Mouse (Mus musculus): ENCODE results near the gene Srp9. TPM values are rescaled to one million over a fixed set of nuclear protein-coding genes. Genes with fewer than 3 reads are reported as not detected.
A peak's percentile ranks its signal among the peaks of the same experiment; 100 is the strongest.

Srp9 gene
- polyA plus RNA-seq, 1 experiment from 2014 or later = 183 TPM

GRCm38 (mm10) chr1:182115651-182116408 is 8.7 kb upstream of the Srp9 start:
- H3K4me2 ChIP-seq = no peak overlapping the region
- no peaks in the 10 kb centered on the region for H3K36me3 ChIP-seq
- no peaks in the 10 kb centered on the region for H3K9me3 ChIP-seq
- peaks cover 25% of the 10 kb centered on the region for H3K4me1 ChIP-seq (replicated peaks)
- peak; percentile 72 for ATAC-seq (ENCODE audit: insufficient number of reproducible peaks, insufficient read depth, low FRiP score, low TSS enrichment, low read depth)
- no peak overlapping the region for H3K9ac ChIP-seq (replicated peaks)
- 38% methylated on average over 7 of the region's 7 CpGs for WGBS
- H3K27me3 ChIP-seq = 0 out of 2 replicates have a peak, but pooled peaks cover 6% of the 10 kb centered on the region
- H3K27ac ChIP-seq = no peak overlapping the region
- H3K4me3 ChIP-seq (replicated peaks) = no peak overlapping the region

- Histone ChIP-seq H3K9me3 (no peaks in the 10 kb centered on the region), H3K4me3 (replicated peaks) (no peak overlapping the region), H3K4me2 (no peak overlapping the region), H3K4me1 (replicated peaks) (peaks cover 17% of the 10 kb centered on the region), H3K27me3 (no peaks in the 10 kb centered on the region), H3K36me3 (0 out of 2 replicates have a peak, but pooled peaks cover 9% of the 10 kb centered on the region), H3K27ac (no peak overlapping the region), H3K9ac (replicated peaks) (no peak overlapping the region)
- 84% methylated on average over 4 of the region's 4 CpGs for WGBS
- ATAC-seq (ENCODE audit: insufficient number of reproducible peaks, insufficient read depth, low FRiP score, low TSS enrichment, low read depth) = no peak
These were observed 2.1 kb upstream of the Srp9 start for GRCm38 (mm10) chr1:182122413-182122812.

- no peaks in the 10 kb centered on the region for H3K9me3 ChIP-seq
- 0% methylated on average over 33 of the region's 33 CpGs for WGBS
- peak overlapping the region; percentile 68 for H3K4me2 ChIP-seq
- peak; percentile 91 for ATAC-seq (ENCODE audit: insufficient number of reproducible peaks, insufficient read depth, low FRiP score, low TSS enrichment, low read depth)
- H3K4me3 ChIP-seq (replicated peaks) = peak overlapping the region; percentile 89
- no peaks in the 10 kb centered on the region for H3K27me3 ChIP-seq
- H3K9ac ChIP-seq (replicated peaks) = peak overlapping the region; percentile 80
- H3K4me1 ChIP-seq (replicated peaks) = peaks cover 17% of the 10 kb centered on the region
- peak overlapping the region; percentile 85 for H3K27ac ChIP-seq
- peaks cover 31% of the 10 kb centered on the region for H3K36me3 ChIP-seq
These were observed 409 bp downstream of the Srp9 start for GRCm38 (mm10) chr1:182124924-182125368.

GRCm38 (mm10) chr1:182130830-182131229 is 6.3 kb downstream of the Srp9 start:
- Histone ChIP-seq H3K27me3 (no peaks in the 10 kb centered on the region), H3K4me3 (replicated peaks) (no peak overlapping the region), H3K27ac (no peak overlapping the region), H3K4me2 (no peak overlapping the region), H3K4me1 (replicated peaks) (peaks cover 8% of the 10 kb centered on the region), H3K9me3 (no peaks in the 10 kb centered on the region), H3K36me3 (peaks cover 52% of the 10 kb centered on the region), H3K9ac (replicated peaks) (no peak overlapping the region)
- no peak for ATAC-seq (ENCODE audit: insufficient number of reproducible peaks, insufficient read depth, low FRiP score, low TSS enrichment, low read depth)
- WGBS = 54% methylated on average over 2 of the region's 2 CpGs

- no peak for ATAC-seq (ENCODE audit: insufficient number of reproducible peaks, insufficient read depth, low FRiP score, low TSS enrichment, low read depth)
- 47% methylated on average over 28 of the region's 28 CpGs for WGBS
- Histone ChIP-seq H3K9ac (replicated peaks) (no peak overlapping the region), H3K4me2 (peak overlapping the region; percentile 30; the same call in 1 of the 2 replicates), H3K4me1 (replicated peaks) (peaks cover 10% of the 10 kb centered on the region), H3K27me3 (no peaks in the 10 kb centered on the region; the same call in 1 of the 2 replicates), H3K4me3 (replicated peaks) (0 out of 2 replicates have a peak overlapping the region, but pooled peaks have one; percentile 2), H3K36me3 (peaks cover 5% of the 10 kb centered on the region), H3K27ac (no peak overlapping the region), H3K9me3 (no peaks in the 10 kb centered on the region)
These were observed 12.9 kb downstream of the Srp9 start for GRCm38 (mm10) chr1:182137204-182138125.

GRCm38 (mm10) chr1:182138172-182138571 is 13.6 kb downstream of the Srp9 start:
- Histone ChIP-seq H3K9ac (replicated peaks) (no peak overlapping the region), H3K4me2 (no peak overlapping the region), H3K4me3 (replicated peaks) (no peak overlapping the region), H3K9me3 (no peaks in the 10 kb centered on the region), H3K36me3 (no peaks in the 10 kb centered on the region), H3K27me3 (no peaks in the 10 kb centered on the region; the same call in 1 of the 2 replicates), H3K4me1 (replicated peaks) (peaks cover 10% of the 10 kb centered on the region), H3K27ac (no peak overlapping the region)
- 59% methylated on average over 8 of the region's 8 CpGs for WGBS
- ATAC-seq (ENCODE audit: insufficient number of reproducible peaks, insufficient read depth, low FRiP score, low TSS enrichment, low read depth) = no peak

GRCm38 (mm10) chr1:182139937-182140336 is 15.4 kb downstream of the Srp9 start:
- ATAC-seq (ENCODE audit: insufficient number of reproducible peaks, insufficient read depth, low FRiP score, low TSS enrichment, low read depth) = no peak
- H3K9ac ChIP-seq (replicated peaks) = no peak overlapping the region; the same call in 1 of the 2 replicates
- H3K9me3 ChIP-seq = no peaks in the 10 kb centered on the region
- no peaks in the 10 kb centered on the region; the same call in 1 of the 2 replicates for H3K27me3 ChIP-seq
- H3K27ac ChIP-seq = no peak overlapping the region
- no peaks in the 10 kb centered on the region for H3K36me3 ChIP-seq
- 26% methylated on average over 9 of the region's 9 CpGs for WGBS
- no peak overlapping the region for H3K4me3 ChIP-seq (replicated peaks)
- peaks cover 10% of the 10 kb centered on the region for H3K4me1 ChIP-seq (replicated peaks)
- peak overlapping the region; percentile 37 for H3K4me2 ChIP-seq

- Histone ChIP-seq H3K27me3 (no peaks in the 10 kb centered on the region; the same call in 1 of the 2 replicates), H3K4me2 (peak overlapping the region; percentile 37), H3K9ac (replicated peaks) (no peak overlapping the region), H3K36me3 (no peaks in the 10 kb centered on the region), H3K4me3 (replicated peaks) (no peak overlapping the region), H3K9me3 (no peaks in the 10 kb centered on the region), H3K4me1 (replicated peaks) (peaks cover 13% of the 10 kb centered on the region), H3K27ac (no peak overlapping the region)
- WGBS = 4% methylated on average over 6 of the region's 6 CpGs
- 0 out of 2 replicates have a peak, but pooled peaks have one; percentile 57 for ATAC-seq (ENCODE audit: insufficient number of reproducible peaks, insufficient read depth, low FRiP score, low TSS enrichment, low read depth)
These were observed 15.8 kb downstream of the Srp9 start for GRCm38 (mm10) chr1:182140370-182140769.

GRCm38 (mm10) chr1:182142725-182143124 is 18.2 kb downstream of the Srp9 start:
- 95% methylated on average over 13 of the region's 13 CpGs for WGBS

GRCm38 (mm10) chr1:182143288-182143687 is 18.8 kb downstream of the Srp9 start:
- Histone ChIP-seq H3K9me3 (peaks cover 6% of the 10 kb centered on the region; the same call in 1 of the 2 replicates), H3K4me1 (replicated peaks) (peaks cover 16% of the 10 kb centered on the region), H3K9ac (replicated peaks) (no peak overlapping the region), H3K4me3 (replicated peaks) (no peak overlapping the region), H3K27ac (no peak overlapping the region), H3K27me3 (no peaks in the 10 kb centered on the region), H3K36me3 (no peaks in the 10 kb centered on the region), H3K4me2 (no peak overlapping the region)
- 76% methylated on average over 8 of the region's 8 CpGs for WGBS
- no peak for ATAC-seq (ENCODE audit: insufficient number of reproducible peaks, insufficient read depth, low FRiP score, low TSS enrichment, low read depth)

More at GRCm38 (mm10) chr1:182142725-182143124, 18.2 kb downstream of the Srp9 start:
- no peak for ATAC-seq (ENCODE audit: insufficient number of reproducible peaks, insufficient read depth, low FRiP score, low TSS enrichment, low read depth)
- H3K4me2 ChIP-seq = no peak overlapping the region
- peaks cover 16% of the 10 kb centered on the region for H3K4me1 ChIP-seq (replicated peaks)
- no peak overlapping the region for H3K4me3 ChIP-seq (replicated peaks)
- no peak overlapping the region for H3K9ac ChIP-seq (replicated peaks)
- peaks cover 6% of the 10 kb centered on the region; the same call in 1 of the 2 replicates for H3K9me3 ChIP-seq
- H3K36me3 ChIP-seq = no peaks in the 10 kb centered on the region
- no peaks in the 10 kb centered on the region; the same call in 1 of the 2 replicates for H3K27me3 ChIP-seq
- H3K27ac ChIP-seq = no peak overlapping the region

- Histone ChIP-seq H3K27ac (peak overlapping the region; percentile 67; the same call in 1 of the 2 replicates), H3K27me3 (no peaks in the 10 kb centered on the region)
- peak; percentile 77; the same call in 1 of the 2 replicates for ATAC-seq (ENCODE audit: insufficient number of reproducible peaks, insufficient read depth, low FRiP score, low TSS enrichment, low read depth)
These were observed 21.0 kb downstream of the Srp9 start for GRCm38 (mm10) chr1:182145546-182145945.

More at GRCm38 (mm10) chr1:182145546-182145945, 21.0 kb downstream of the Srp9 start:
- peaks cover 8% of the 10 kb centered on the region for H3K4me1 ChIP-seq (replicated peaks)
- no peak overlapping the region for H3K9ac ChIP-seq (replicated peaks)
- 12% methylated on average over 5 of the region's 5 CpGs for WGBS
- no peak overlapping the region for H3K4me3 ChIP-seq (replicated peaks)
- no peaks in the 10 kb centered on the region for H3K36me3 ChIP-seq
- H3K9me3 ChIP-seq = peaks cover 6% of the 10 kb centered on the region; the same call in 1 of the 2 replicates
- H3K4me2 ChIP-seq = no peak overlapping the region
